Mouse (Mus musculus) cerebellum, adult 18-20 months (tissue): Measurements from ENCODE around the gene Trdn.

Source experiments
- DNase-seq, 2 experiments: peaks; one replicate each; pipeline ENCODE4 v3.0.0; 2021

The Trdn gene

GRCm38 (mm10) chr10:33080254-33080653 lies at the start of gene Trdn:
Trdn (plus strand) TSS chr10:33080554.
- no peak for DNase-seq

- DNase-seq = no peak
These were observed 19.6 kb upstream of the Trdn start for GRCm38 (mm10) chr10:33060771-33061170.

- no peak for DNase-seq
These were observed 14.8 kb upstream of the Trdn start for GRCm38 (mm10) chr10:33065566-33065965.

GRCm38 (mm10) chr10:33073126-33073525 lies 7.2 kb upstream of the Trdn start:
- DNase-seq = no peak

GRCm38 (mm10) chr10:33082151-33082844 lies 1.9 kb downstream of the Trdn start:
- no peak for DNase-seq

- DNase-seq = no peak
These were observed 2.7 kb downstream of the Trdn start for GRCm38 (mm10) chr10:33082961-33083626.

GRCm38 (mm10) chr10:33083627-33084158 lies 3.3 kb downstream of the Trdn start:
- no peak for DNase-seq

- DNase-seq = no peak
These were observed 8.0 kb downstream of the Trdn start for GRCm38 (mm10) chr10:33088403-33088802.

GRCm38 (mm10) chr10:33092400-33092799 lies 12.0 kb downstream of the Trdn start:
- no peak for DNase-seq

GRCm38 (mm10) chr10:33107942-33108341 lies 27.6 kb downstream of the Trdn start:
- DNase-seq = no peak

GRCm38 (mm10) chr10:33123028-33123427 lies 42.7 kb downstream of the Trdn start:
- no peak for DNase-seq

- no peak for DNase-seq
These were observed 64.6 kb downstream of the Trdn start for GRCm38 (mm10) chr10:33144911-33145310.

GRCm38 (mm10) chr10:33179731-33180631 lies 99.6 kb downstream of the Trdn start:
- no peak for DNase-seq

- no peak for DNase-seq
These were observed 108.7 kb downstream of the Trdn start for GRCm38 (mm10) chr10:33189031-33189430.

GRCm38 (mm10) chr10:33195919-33196318 lies 115.6 kb downstream of the Trdn start:
- no peak for DNase-seq

GRCm38 (mm10) chr10:33198257-33198656 lies 117.9 kb downstream of the Trdn start:
- DNase-seq = no peak

- DNase-seq = no peak
These were observed 130.1 kb downstream of the Trdn start for GRCm38 (mm10) chr10:33210411-33210810.

- DNase-seq = no peak
These were observed 173.6 kb downstream of the Trdn start for GRCm38 (mm10) chr10:33253911-33254310.

GRCm38 (mm10) chr10:33256202-33256601 lies 175.8 kb downstream of the Trdn start:
- no peak for DNase-seq

- peak in 1 of 2 experiments; percentile 2 for DNase-seq
These were observed 224.6 kb downstream of the Trdn start for GRCm38 (mm10) chr10:33304982-33305381.

GRCm38 (mm10) chr10:33353026-33353425 lies 272.7 kb downstream of the Trdn start:
- DNase-seq = no peak

GRCm38 (mm10) chr10:33366521-33366920 lies 286.2 kb downstream of the Trdn start:
- no peak for DNase-seq

- no peak for DNase-seq
These were observed 290.2 kb downstream of the Trdn start for GRCm38 (mm10) chr10:33370534-33370933.
